28 mouse cellular contexts compared by ENCODE assay signal in genomic region chr2:74207440-74207839, GRCm38 (mm10).
DNase-seq lines count a peak whose midpoint lies in the region; ATAC-seq and TF ChIP-seq lines count a peak whose summit lies in the region.
"Had no signal": no experiment of that assay in that cellular context is flagged by ENCODE, and none has a peak within 500 bp of the region (broad histone marks: within the 10 kb centered on the region; RNA-seq: fewer than 3 reads in every experiment).

No protein-coding gene starts in this region.

- no peaks in the 10 kb centered on the region for H3K27me3 ChIP-seq in forebrain, embryonic 11.5 days (ENCODE audit: control insufficient read depth, insufficient read depth, low read length)
- peaks cover 7% of the 10 kb centered on the region; the same call in 1 of the 2 replicates for H3K27me3 ChIP-seq in forebrain, embryonic 10.5 days (ENCODE audit: poor library complexity, severe bottlenecking)
- no peaks in the 10 kb centered on the region for H3K27me3 ChIP-seq in heart, embryonic 15.5 days
- no peaks in the 10 kb centered on the region for H3K27me3 ChIP-seq in midbrain, embryonic 15.5 days (replicated peaks)
- no peaks in the 10 kb centered on the region for H3K27me3 ChIP-seq in midbrain, embryonic 10.5 days (ENCODE audit: low read depth, poor library complexity, severe bottlenecking)
- H3K27me3 ChIP-seq in limb, embryonic 14.5 days (ENCODE audit: control insufficient read depth, insufficient read depth, low read length), result no peaks in the 10 kb centered on the region
- H3K27me3 ChIP-seq: embryonic facial prominence, embryonic 13.5 days; liver, embryonic 13.5 days; lung, embryonic 15.5 days; neural tube, embryonic 12.5 days had no signal

- H3K4me3 ChIP-seq in forebrain, embryonic 11.5 days (ENCODE audit: low read depth, low read length), result no peak overlapping the region
- no peak overlapping the region for H3K4me3 ChIP-seq in forebrain, embryonic 10.5 days
- no peak overlapping the region for H3K4me3 ChIP-seq in heart, embryonic 15.5 days
- no peak overlapping the region for H3K4me3 ChIP-seq in midbrain, embryonic 15.5 days
- no peak overlapping the region for H3K4me3 ChIP-seq in midbrain, embryonic 10.5 days
- no peak overlapping the region for H3K4me3 ChIP-seq in limb, embryonic 14.5 days (replicated peaks; ENCODE audit: low read length)
- H3K4me3 ChIP-seq: embryonic facial prominence, embryonic 13.5 days; left cerebral cortex, adult 2 months; liver, embryonic 13.5 days; lung, embryonic 15.5 days; neural tube, embryonic 12.5 days had no signal

- no peak for TF ChIP-seq POLR2A in limb, embryonic 14.5 days (IDR thresholded peaks at IDR 0.05; ENCODE audit: borderline replicate concordance, extremely low read depth, insufficient read depth, insufficient read length)

- peak; percentile 59 for DNase-seq in forebrain, embryonic 11.5 days (ENCODE audit: low spot score)
- DNase-seq in forebrain, embryonic 10.5 days (ENCODE audit: extremely low spot score, low spot score), result no peak
- DNase-seq in heart, adult 11 months, result no peak
- DNase-seq in midbrain, embryonic 10.5 days (ENCODE audit: low spot score), result no peak
- no peak for DNase-seq in limb, embryonic 14.5 days (ENCODE audit: low spot score)
- no peak for DNase-seq in B cell, adult 2 months
- DNase-seq: adrenal gland, adult 8-10 months; cerebellum, adult 11 months; cerebellum, postnatal 14 days; gastrocnemius, postnatal 36 days; heart, postnatal 10 days; kidney, adult 9 months; kidney, postnatal 4 days; layer of hippocampus, adult 9-11 months; left cerebral cortex, postnatal 4 days; liver, embryonic 13.5 days; lung, postnatal 4 days; right cerebral cortex, adult 18-20 months; thymus, postnatal 25 days had no signal

- WGBS in forebrain, embryonic 11.5 days, result 53% methylated on average over 10 of the region's 10 CpGs
- WGBS in forebrain, embryonic 10.5 days, result 68% methylated on average over 10 of the region's 10 CpGs
- WGBS in heart, embryonic 15.5 days, result 26% methylated on average over 10 of the region's 10 CpGs
- WGBS in midbrain, embryonic 15.5 days, result 40% methylated on average over 10 of the region's 10 CpGs
- 67% methylated on average over 10 of the region's 10 CpGs for WGBS in midbrain, embryonic 10.5 days
- WGBS in limb, embryonic 14.5 days, result 44% methylated on average over 10 of the region's 10 CpGs

- H3K27ac ChIP-seq in forebrain, embryonic 11.5 days (ENCODE audit: low read depth, low read length), result no peak overlapping the region
- H3K27ac ChIP-seq in forebrain, embryonic 10.5 days, result no peak overlapping the region
- no peak overlapping the region for H3K27ac ChIP-seq in heart, embryonic 15.5 days
- no peak overlapping the region for H3K27ac ChIP-seq in midbrain, embryonic 15.5 days
- no peak overlapping the region for H3K27ac ChIP-seq in midbrain, embryonic 10.5 days (replicated peaks)
- no peak overlapping the region for H3K27ac ChIP-seq in limb, embryonic 14.5 days (replicated peaks; ENCODE audit: low read depth, low read length)
- H3K27ac ChIP-seq: embryonic facial prominence, embryonic 13.5 days; left cerebral cortex, adult 2 months; liver, embryonic 13.5 days; lung, embryonic 15.5 days; neural tube, embryonic 12.5 days; stomach, postnatal 0 days had no signal

- H3K36me3 ChIP-seq in forebrain, embryonic 11.5 days (ENCODE audit: control insufficient read depth, insufficient read depth, low read length), result no peaks in the 10 kb centered on the region
- H3K36me3 ChIP-seq in forebrain, embryonic 10.5 days (replicated peaks), result no peaks in the 10 kb centered on the region
- no peaks in the 10 kb centered on the region for H3K36me3 ChIP-seq in heart, embryonic 15.5 days
- H3K36me3 ChIP-seq in midbrain, embryonic 15.5 days (replicated peaks), result no peaks in the 10 kb centered on the region
- H3K36me3 ChIP-seq in midbrain, embryonic 10.5 days, result no peaks in the 10 kb centered on the region
- no peaks in the 10 kb centered on the region for H3K36me3 ChIP-seq in limb, embryonic 14.5 days (ENCODE audit: control insufficient read depth, insufficient read depth, low read length)
- H3K36me3 ChIP-seq: embryonic facial prominence, embryonic 13.5 days; liver, embryonic 13.5 days; lung, embryonic 15.5 days; neural tube, embryonic 12.5 days had no signal

- H3K4me1 ChIP-seq in forebrain, embryonic 11.5 days (replicated peaks; ENCODE audit: control insufficient read depth, insufficient read depth, low read length), result peaks cover 11% of the 10 kb centered on the region; the same call in 1 of the 2 replicates
- peaks cover 42% of the 10 kb centered on the region for H3K4me1 ChIP-seq in forebrain, embryonic 10.5 days
- peaks cover 4% of the 10 kb centered on the region; the same call in 1 of the 2 replicates for H3K4me1 ChIP-seq in heart, embryonic 15.5 days (replicated peaks)
- H3K4me1 ChIP-seq in midbrain, embryonic 15.5 days, result peaks cover 16% of the 10 kb centered on the region
- H3K4me1 ChIP-seq in midbrain, embryonic 10.5 days, result peaks cover 31% of the 10 kb centered on the region
- peaks cover 26% of the 10 kb centered on the region for H3K4me1 ChIP-seq in limb, embryonic 14.5 days (ENCODE audit: control insufficient read depth, insufficient read depth, low read length)
- H3K4me1 ChIP-seq: liver, embryonic 13.5 days; lung, embryonic 15.5 days had no signal

- no peak for ATAC-seq in forebrain, embryonic 11.5 days (replicated peaks; ENCODE audit: low FRiP score)
- no peak; the same call in 1 of the 2 replicates for ATAC-seq in heart, embryonic 15.5 days (replicated peaks; ENCODE audit: insufficient number of reproducible peaks, insufficient read depth, low FRiP score, low read depth)
- ATAC-seq in midbrain, embryonic 15.5 days (replicated peaks), result peak; percentile 33; the same call in 1 of the 2 replicates
- ATAC-seq in limb, embryonic 14.5 days (ENCODE audit: low FRiP score, low read depth), result no peak
- ATAC-seq: CD4-positive, CD25-positive, alpha-beta regulatory T cell, adult 4 months; Patski had no signal

- H3K9ac ChIP-seq in forebrain, embryonic 11.5 days (ENCODE audit: low read length), result no peak overlapping the region
- no peak overlapping the region for H3K9ac ChIP-seq in heart, embryonic 15.5 days
- no peak overlapping the region for H3K9ac ChIP-seq in midbrain, embryonic 15.5 days
- no peak overlapping the region for H3K9ac ChIP-seq in limb, embryonic 14.5 days (ENCODE audit: low read depth, low read length, severe bottlenecking)
- H3K9ac ChIP-seq: embryonic facial prominence, embryonic 13.5 days; liver, embryonic 13.5 days; lung, embryonic 15.5 days; neural tube, embryonic 12.5 days had no signal

- no peak overlapping the region for H3K4me2 ChIP-seq in forebrain, embryonic 11.5 days (ENCODE audit: low read depth, low read length, severe bottlenecking)
- H3K4me2 ChIP-seq in heart, embryonic 15.5 days, result peak overlapping the region; percentile 3; the same call in 1 of the 2 replicates
- no peak overlapping the region for H3K4me2 ChIP-seq in midbrain, embryonic 15.5 days
- 0 out of 2 replicates have a peak overlapping the region, but pooled peaks have one; percentile 2 for H3K4me2 ChIP-seq in limb, embryonic 14.5 days (replicated peaks; ENCODE audit: low read depth, low read length, severe bottlenecking)
- H3K4me2 ChIP-seq: embryonic facial prominence, embryonic 13.5 days; liver, embryonic 13.5 days; lung, embryonic 15.5 days; neural tube, embryonic 12.5 days had no signal

- no peaks in the 10 kb centered on the region for H3K9me3 ChIP-seq in forebrain, embryonic 11.5 days (ENCODE audit: control insufficient read depth, low read length)
- H3K9me3 ChIP-seq in forebrain, embryonic 10.5 days, result no peaks in the 10 kb centered on the region
- H3K9me3 ChIP-seq in heart, embryonic 15.5 days (replicated peaks), result no peaks in the 10 kb centered on the region
- no peaks in the 10 kb centered on the region for H3K9me3 ChIP-seq in midbrain, embryonic 15.5 days
- no peaks in the 10 kb centered on the region for H3K9me3 ChIP-seq in midbrain, embryonic 10.5 days (replicated peaks)
- no peaks in the 10 kb centered on the region for H3K9me3 ChIP-seq in limb, embryonic 14.5 days (ENCODE audit: control insufficient read depth, low read length)
- H3K9me3 ChIP-seq: embryonic facial prominence, embryonic 13.5 days; liver, embryonic 13.5 days; lung, embryonic 15.5 days; neural tube, embryonic 12.5 days had no signal

Comparison
In these comparisons a context has a peak if more than half of its experiments do, and no peak if none do; other contexts are left out.
1. H3K4me2 ChIP-seq: peak in heart, embryonic 15.5 days (single experiment) and limb, embryonic 14.5 days (single experiment); none in forebrain, embryonic 11.5 days (single experiment) and midbrain, embryonic 15.5 days (single experiment).